Comparison of ENCODE assay signal across 9 mouse cellular contexts in genomic region chr15:27935772-27936746, GRCm38 (mm10).
DNase-seq lines count a peak whose midpoint lies in the region; ATAC-seq and TF ChIP-seq lines count a peak whose summit lies in the region.
"Had no signal": no experiment of that assay in that cellular context is flagged by ENCODE, and none has a peak within 500 bp of the region (broad histone marks: within the 10 kb centered on the region; RNA-seq: fewer than 3 reads in every experiment).

No protein-coding gene starts in this region.

- H3K27ac ChIP-seq in intestine, embryonic 16.5 days (ENCODE audit: low read length) = 0 out of 2 replicates have a peak overlapping the region, but pooled peaks have one; percentile 38
- H3K27ac ChIP-seq in intestine, postnatal 0 days (ENCODE audit: low read depth, low read length) = no peak overlapping the region; the same call in 1 of the 2 replicates
- peak overlapping the region; percentile 16; the same call in 1 of the 2 replicates for H3K27ac ChIP-seq in embryonic facial prominence, embryonic 13.5 days
- peak overlapping the region; percentile 92 for H3K27ac ChIP-seq in hindbrain, embryonic 16.5 days (ENCODE audit: low read depth, low read length)

- H3K4me1 ChIP-seq in intestine, embryonic 16.5 days (ENCODE audit: control insufficient read depth, insufficient read depth, low read length) = peaks cover 16% of the 10 kb centered on the region
- no peaks in the 10 kb centered on the region; the same call in 1 of the 2 replicates for H3K4me1 ChIP-seq in intestine, postnatal 0 days (replicated peaks; ENCODE audit: control insufficient read depth, insufficient read depth, low read length)
- peaks cover 35% of the 10 kb centered on the region for H3K4me1 ChIP-seq in embryonic facial prominence, embryonic 13.5 days
- peaks cover 46% of the 10 kb centered on the region for H3K4me1 ChIP-seq in hindbrain, embryonic 16.5 days (ENCODE audit: control insufficient read depth, insufficient read depth, low read depth, low read length)

- 80% methylated on average over 12 of the region's 12 CpGs for WGBS in intestine, embryonic 16.5 days
- WGBS in intestine, postnatal 0 days = 81% methylated on average over 12 of the region's 12 CpGs
- 45% methylated on average over 12 of the region's 12 CpGs for WGBS in embryonic facial prominence, embryonic 13.5 days
- WGBS in hindbrain, embryonic 16.5 days = 59% methylated on average over 12 of the region's 12 CpGs

- H3K4me3 ChIP-seq in intestine, embryonic 16.5 days (ENCODE audit: low read length) = no peak overlapping the region
- no peak overlapping the region for H3K4me3 ChIP-seq in intestine, postnatal 0 days (ENCODE audit: low read depth, low read length)
- H3K4me3 ChIP-seq in embryonic facial prominence, embryonic 13.5 days = no peak overlapping the region
- no peak overlapping the region for H3K4me3 ChIP-seq in hindbrain, embryonic 16.5 days (ENCODE audit: low read length)

- no peaks in the 10 kb centered on the region for H3K27me3 ChIP-seq in intestine, embryonic 16.5 days (replicated peaks; ENCODE audit: control insufficient read depth, insufficient read depth, low read length)
- no peaks in the 10 kb centered on the region for H3K27me3 ChIP-seq in intestine, postnatal 0 days (replicated peaks; ENCODE audit: control insufficient read depth, insufficient read depth, low read length)
- no peaks in the 10 kb centered on the region for H3K27me3 ChIP-seq in embryonic facial prominence, embryonic 13.5 days
- H3K27me3 ChIP-seq in hindbrain, embryonic 16.5 days (replicated peaks; ENCODE audit: control insufficient read depth, insufficient read depth, low read length) = no peaks in the 10 kb centered on the region

- no peak for TF ChIP-seq CTCF in intestine, postnatal 0 days (IDR thresholded peaks at IDR 0.05; ENCODE audit: low read depth)

- no peaks in the 10 kb centered on the region for H3K36me3 ChIP-seq in intestine, embryonic 16.5 days (ENCODE audit: control insufficient read depth, insufficient read depth, low read length)
- no peaks in the 10 kb centered on the region for H3K36me3 ChIP-seq in intestine, postnatal 0 days (ENCODE audit: control insufficient read depth, insufficient read depth)
- no peaks in the 10 kb centered on the region for H3K36me3 ChIP-seq in embryonic facial prominence, embryonic 13.5 days
- no peaks in the 10 kb centered on the region for H3K36me3 ChIP-seq in hindbrain, embryonic 16.5 days (ENCODE audit: control insufficient read depth, insufficient read depth, low read length)

- no peak overlapping the region for H3K4me2 ChIP-seq in intestine, embryonic 16.5 days (ENCODE audit: low read depth, low read length)
- no peak overlapping the region for H3K4me2 ChIP-seq in intestine, postnatal 0 days (replicated peaks; ENCODE audit: low read depth)
- peak overlapping the region; percentile 2; the same call in 1 of the 2 replicates for H3K4me2 ChIP-seq in embryonic facial prominence, embryonic 13.5 days
- peak overlapping the region; percentile 68 for H3K4me2 ChIP-seq in hindbrain, embryonic 16.5 days (ENCODE audit: low read length)

- DNase-seq in neural tube, embryonic 10.5 days (ENCODE audit: extremely low spot score, low spot score) = peak; percentile 37
- DNase-seq in right cerebral cortex, adult 18-20 months = no peak
- no peak for DNase-seq in adrenal gland, postnatal 36 days
- DNase-seq: lung, postnatal 14 days had no signal

- no peak overlapping the region for H3K9ac ChIP-seq in intestine, embryonic 16.5 days (ENCODE audit: low read depth, low read length)
- H3K9ac ChIP-seq in intestine, postnatal 0 days (ENCODE audit: low read depth, low read length) = no peak overlapping the region
- H3K9ac ChIP-seq in embryonic facial prominence, embryonic 13.5 days = no peak overlapping the region
- peak overlapping the region; percentile 61; the same call in 1 of the 2 replicates for H3K9ac ChIP-seq in hindbrain, embryonic 16.5 days (ENCODE audit: low read depth, low read length)

- ATAC-seq in intestine, embryonic 16.5 days = no peak
- ATAC-seq in intestine, postnatal 0 days = no peak
- ATAC-seq in embryonic facial prominence, embryonic 13.5 days (ENCODE audit: insufficient number of reproducible peaks, insufficient read depth, low FRiP score, low TSS enrichment, low read depth) = no peak
- no peak for ATAC-seq in hindbrain, embryonic 16.5 days
- ATAC-seq in megakaryocyte-erythroid progenitor cell, adult 5-6 weeks (replicated peaks; ENCODE audit: low FRiP score, low TSS enrichment, poor library complexity, severe bottlenecking) = no peak

- H3K9me3 ChIP-seq in intestine, embryonic 16.5 days (ENCODE audit: control insufficient read depth, low read length) = no peaks in the 10 kb centered on the region
- no peaks in the 10 kb centered on the region for H3K9me3 ChIP-seq in intestine, postnatal 0 days (ENCODE audit: control insufficient read depth)
- H3K9me3 ChIP-seq in embryonic facial prominence, embryonic 13.5 days = no peaks in the 10 kb centered on the region
- no peaks in the 10 kb centered on the region for H3K9me3 ChIP-seq in hindbrain, embryonic 16.5 days (ENCODE audit: control insufficient read depth, low read length)

Comparison
In these comparisons a context has a peak if more than half of its experiments do, and no peak if none do; other contexts are left out.
1. H3K4me2 ChIP-seq: peak in embryonic facial prominence, embryonic 13.5 days (single experiment) and hindbrain, embryonic 16.5 days (single experiment); none in intestine, embryonic 16.5 days (single experiment) and intestine, postnatal 0 days (single experiment).